Mouse (Mus musculus): ENCODE results near the gene Tmem50b. TPM values are rescaled to one million over a fixed set of nuclear protein-coding genes. Genes with fewer than 3 reads are reported as not detected.

The Tmem50b gene
- 53.8 TPM for polyA plus RNA-seq (2017; shearing (Covaris generic))

GRCm38 (mm10) chr16:91597672-91598010, at the start of gene Tmem50b:
TSS of gene Tmem50b (minus strand) at chr16:91597800.

GRCm38 (mm10) chr16:91646681-91647419, 49.2 kb upstream of the Tmem50b start, which contains the start of gene Gart:
TSS of gene Gart (minus strand) at chr16:91646952.

GRCm38 (mm10) chr16:91618511-91619501, 21.2 kb upstream of the Tmem50b start, which contains the start of gene Dnajc28:
TSS of gene Dnajc28 (minus strand) at chr16:91619026.

GRCm38 (mm10) chr16:91546836-91547741, 50.5 kb downstream of the Tmem50b start, which contains the start of gene Ifngr2:
TSS of gene Ifngr2 (plus strand) at chr16:91547072.

Other genes starting within 250 kb of the Tmem50b start
- gene Ifnar2, start 225.0 kb downstream of the Tmem50b start, polyA plus RNA-seq (2017; shearing (Covaris generic)): 66.4 TPM
- gene Gm21970, start 206.1 kb downstream of the Tmem50b start, polyA plus RNA-seq (2017; shearing (Covaris generic)): not detected
- 44.1 TPM for gene Il10rb, start 191.6 kb downstream of the Tmem50b start, polyA plus RNA-seq (2017; shearing (Covaris generic))
- gene Ifnar1, start 112.6 kb downstream of the Tmem50b start, polyA plus RNA-seq (2017; shearing (Covaris generic)): 209 TPM
- 397 TPM for gene Ifngr2, start 50.7 kb downstream of the Tmem50b start, polyA plus RNA-seq (2017; shearing (Covaris generic))
- gene Dnajc28, start 21.2 kb upstream of the Tmem50b start, polyA plus RNA-seq (2017; shearing (Covaris generic)): 4.8 TPM
- gene Gart, start 49.2 kb upstream of the Tmem50b start, polyA plus RNA-seq (2017; shearing (Covaris generic)): 90.8 TPM
- gene Son, start 49.7 kb upstream of the Tmem50b start, polyA plus RNA-seq (2017; shearing (Covaris generic)): 152 TPM
- gene Donson, start 91.0 kb upstream of the Tmem50b start, polyA plus RNA-seq (2017; shearing (Covaris generic)): 160 TPM
- gene Cryzl1, start 131.2 kb upstream of the Tmem50b start, polyA plus RNA-seq (2017; shearing (Covaris generic)): 41.3 TPM
- 2.6 TPM for gene Itsn1, start 131.5 kb upstream of the Tmem50b start, polyA plus RNA-seq (2017; shearing (Covaris generic))